In genomic region chr1:151250529-151251193, GRCm38 (mm10) we compare ENCODE assay signal across 7 mouse cellular contexts. TPM values are rescaled to one million over a fixed set of nuclear protein-coding genes. Genes with fewer than 3 reads are reported as not detected.
DNase-seq lines count a peak whose midpoint lies in the region; ATAC-seq and TF ChIP-seq lines count a peak whose summit lies in the region.

No protein-coding gene starts in this region.

- H3K27ac ChIP-seq in intestine, embryonic 15.5 days, result no peak overlapping the region

- DNase-seq in G1E (ENCODE audit: low spot score), result peak; percentile 42
- DNase-seq in adrenal gland, postnatal 14 days, result peak; percentile 55
- DNase-seq in left cerebral cortex, postnatal 25 days (ENCODE audit: low spot score in 2 of 2), result peak; percentile 48 to 87
- DNase-seq in splenic B cell, adult 2 months (ENCODE audit: low read depth, low spot score), result peak; percentile 71

- H3K36me3 ChIP-seq in G1E (replicated peaks), result no peaks in the 10 kb centered on the region
- no peaks in the 10 kb centered on the region for H3K36me3 ChIP-seq in intestine, embryonic 15.5 days
- H3K36me3 ChIP-seq in splenic B cell, adult 2 months (ENCODE audit: control insufficient read depth, insufficient read depth, low read length, poor library complexity, severe bottlenecking), result no peaks in the 10 kb centered on the region

- H3K9me3 ChIP-seq in G1E (replicated peaks), result no peaks in the 10 kb centered on the region
- no peaks in the 10 kb centered on the region for H3K9me3 ChIP-seq in intestine, embryonic 15.5 days

- H3K4me3 ChIP-seq in G1E (ENCODE audit: low read depth, low read length), result no peak overlapping the region
- no peak overlapping the region for H3K4me3 ChIP-seq in intestine, embryonic 15.5 days (replicated peaks)

- intact Hi-C loops in left cerebral cortex, postnatal 25 days (cut with DNase I), result loop anchor here (1.0 to 2.0 kb wide), 2 partner anchors 95 to 170 kb away; no protein-coding TSS in a partner anchor

- 53% methylated on average over 18 of the region's 18 CpGs for WGBS in intestine, embryonic 15.5 days

- peak overlapping the region; percentile 29 for H3K4me2 ChIP-seq in intestine, embryonic 15.5 days (replicated peaks)

- H3K9ac ChIP-seq in intestine, embryonic 15.5 days, result no peak overlapping the region

- peak; percentile 83 for ATAC-seq in G1E (ENCODE audit: extremely low read depth, insufficient number of reproducible peaks, low FRiP score, poor library complexity, severe bottlenecking)
- ATAC-seq in granulocyte monocyte progenitor cell, adult 5-6 weeks (replicated peaks; ENCODE audit: poor library complexity, severe bottlenecking), result peak; percentile 91
- peak; percentile 76 for ATAC-seq in intestine, embryonic 15.5 days
- ATAC-seq in megakaryocyte-erythroid progenitor cell, adult 5-6 weeks (replicated peaks; ENCODE audit: low FRiP score, low TSS enrichment, poor library complexity, severe bottlenecking), result peak; percentile 66

- peaks cover 10% of the 10 kb centered on the region for H3K27me3 ChIP-seq in G1E (ENCODE audit: insufficient read depth, low read length)
- H3K27me3 ChIP-seq in intestine, embryonic 15.5 days (replicated peaks), result no peaks in the 10 kb centered on the region
- no peaks in the 10 kb centered on the region for H3K27me3 ChIP-seq in splenic B cell, adult 2 months (ENCODE audit: control insufficient read depth, insufficient read depth, low read length, poor library complexity, severe bottlenecking)

- TF ChIP-seq CTCF in G1E (IDR thresholded peaks at IDR 0.05; ENCODE audit: low read depth, low read length), result no peak

- peaks cover 44% of the 10 kb centered on the region for H3K4me1 ChIP-seq in G1E (ENCODE audit: insufficient read depth, low read depth, low read length)
- no peaks in the 10 kb centered on the region for H3K4me1 ChIP-seq in intestine, embryonic 15.5 days (replicated peaks)

RNA-seq across cellular contexts. Expression of gene Gm47996, which starts 40.7 kb away (rescaled TPM):
- total RNA-seq in G1E (2014; fragmentation: Nextera tagmentation) (7.4 and 8.8 TPM in 2 replicates), G1E (2017) (2.6 and 4.9 TPM in 2 replicates)
- 0.86 and 1.3 TPM in 2 replicates for polyA plus RNA-seq in G1E (2012)
- total RNA-seq in adrenal gland, postnatal 14 days (2021), result not detected in 2 replicates
- total RNA-seq in granulocyte monocyte progenitor cell, adult 5-6 weeks (2014; fragmentation: Nextera tagmentation), result not detected in 2 replicates
- not detected in 2 replicates for total RNA-seq in granulocyte monocyte progenitor cell, adult 5-6 weeks (2017)
- polyA plus RNA-seq in intestine, embryonic 15.5 days (2015; fragmentation: Nextera tagmentation; extraction: Ambion mirVana), result not detected in 2 replicates
- not detected for total RNA-seq in left cerebral cortex, postnatal 25 days (2021)
- total RNA-seq in megakaryocyte-erythroid progenitor cell, adult 5-6 weeks (2014; fragmentation: Nextera tagmentation), result not detected in 2 replicates
- total RNA-seq in megakaryocyte-erythroid progenitor cell, adult 5-6 weeks (2017), result not detected in 2 replicates

RNA-seq across cellular contexts. Expression of gene 3110040M04Rik, which starts 46.7 kb away (rescaled TPM):
- 4.4 and 13.5 TPM in 2 replicates for total RNA-seq in G1E (2014; fragmentation: Nextera tagmentation)
- total RNA-seq in G1E (2017), result 5.3 and 5.9 TPM in 2 replicates
- polyA plus RNA-seq in G1E (2012), result 2.4 and 3.7 TPM in 2 replicates
- total RNA-seq in adrenal gland, postnatal 14 days (2021), result not detected in 2 replicates
- total RNA-seq in granulocyte monocyte progenitor cell, adult 5-6 weeks (2014; fragmentation: Nextera tagmentation), result not detected in 2 replicates
- not detected in 2 replicates for total RNA-seq in granulocyte monocyte progenitor cell, adult 5-6 weeks (2017)
- polyA plus RNA-seq in intestine, embryonic 15.5 days (2015; fragmentation: Nextera tagmentation; extraction: Ambion mirVana), result 0.24 TPM in 1 of 2 replicates, not detected in the other
- total RNA-seq in left cerebral cortex, postnatal 25 days (2021), result not detected
- total RNA-seq in megakaryocyte-erythroid progenitor cell, adult 5-6 weeks (2014; fragmentation: Nextera tagmentation), result not detected in 2 replicates
- 3.3 TPM in 1 of 2 replicates, not detected in the other for total RNA-seq in megakaryocyte-erythroid progenitor cell, adult 5-6 weeks (2017)

RNA-seq across cellular contexts. Expression of gene Gm47995, which starts 52.4 kb away (rescaled TPM):
- total RNA-seq in G1E (2014; fragmentation: Nextera tagmentation), result 27.2 and 31.3 TPM in 2 replicates
- 7.3 and 9.3 TPM in 2 replicates for total RNA-seq in G1E (2017)
- polyA plus RNA-seq in G1E (2012), result 3.6 and 4.1 TPM in 2 replicates
- not detected in 2 replicates for total RNA-seq in adrenal gland, postnatal 14 days (2021)
- not detected in 2 replicates for total RNA-seq in granulocyte monocyte progenitor cell, adult 5-6 weeks (2014; fragmentation: Nextera tagmentation)
- not detected in 2 replicates for total RNA-seq in granulocyte monocyte progenitor cell, adult 5-6 weeks (2017)
- not detected in 2 replicates for polyA plus RNA-seq in intestine, embryonic 15.5 days (2015; fragmentation: Nextera tagmentation; extraction: Ambion mirVana)
- not detected for total RNA-seq in left cerebral cortex, postnatal 25 days (2021)
- not detected in 2 replicates for total RNA-seq in megakaryocyte-erythroid progenitor cell, adult 5-6 weeks (2014; fragmentation: Nextera tagmentation)
- total RNA-seq in megakaryocyte-erythroid progenitor cell, adult 5-6 weeks (2017), result 0.91 and 3.4 TPM in 2 replicates

RNA-seq across cellular contexts. Expression of gene Gm8947, which starts 58.5 kb away (rescaled TPM):
- total RNA-seq in G1E (2014; fragmentation: Nextera tagmentation) (8.3 and 14.5 TPM in 2 replicates), G1E (2017) (3.4 and 4.8 TPM in 2 replicates)
- polyA plus RNA-seq in G1E (2012), result 0.56 and 0.67 TPM in 2 replicates
- total RNA-seq in adrenal gland, postnatal 14 days (2021), result not detected in 2 replicates
- not detected in 2 replicates for total RNA-seq in granulocyte monocyte progenitor cell, adult 5-6 weeks (2014; fragmentation: Nextera tagmentation)
- 0.47 TPM in 1 of 2 replicates, not detected in the other for total RNA-seq in granulocyte monocyte progenitor cell, adult 5-6 weeks (2017)
- polyA plus RNA-seq in intestine, embryonic 15.5 days (2015; fragmentation: Nextera tagmentation; extraction: Ambion mirVana), result 0.18 and 0.24 TPM in 2 replicates
- total RNA-seq in left cerebral cortex, postnatal 25 days (2021), result not detected
- 0.64 TPM in 1 of 2 replicates, not detected in the other for total RNA-seq in megakaryocyte-erythroid progenitor cell, adult 5-6 weeks (2014; fragmentation: Nextera tagmentation)
- total RNA-seq in megakaryocyte-erythroid progenitor cell, adult 5-6 weeks (2017), result 0.27 TPM in 1 of 2 replicates, not detected in the other
